Mouse (Mus musculus) left cerebral cortex, adult 8-10 months (tissue): Measurements from ENCODE around the gene Tmed1. TPM values are rescaled to one million over a fixed set of nuclear protein-coding genes. Genes with fewer than 3 reads are reported as not detected.
"Not testable (repeated sequence)": the region's sequence is repeated elsewhere in the genome, so short reads cannot be mapped to it uniquely, and the experiment has no call there.

Experiments
- DNase-seq, 2 experiments: peaks; one replicate each; pipeline ENCODE4 v3.0.0; 2022; ENCODE audit warnings: low spot score in 2 of 2
- microRNA-seq, 2 experiments: library from miRNA; unstranded; fragments of <30 nt; microRNA quantifications; one replicate each; pipeline ENCODE4 v1.2.0; 2022
- total RNA-seq, 4 experiments: library from RNA; stranded (reverse); gene quantifications; 2 replicates each; pipeline ENCODE4 v1.2.4; 2022

Tmed1 gene
- total RNA-seq, 4 experiments from 2014 or later = 15.1 to 18.4 (median 16.4) TPM

DNA sequence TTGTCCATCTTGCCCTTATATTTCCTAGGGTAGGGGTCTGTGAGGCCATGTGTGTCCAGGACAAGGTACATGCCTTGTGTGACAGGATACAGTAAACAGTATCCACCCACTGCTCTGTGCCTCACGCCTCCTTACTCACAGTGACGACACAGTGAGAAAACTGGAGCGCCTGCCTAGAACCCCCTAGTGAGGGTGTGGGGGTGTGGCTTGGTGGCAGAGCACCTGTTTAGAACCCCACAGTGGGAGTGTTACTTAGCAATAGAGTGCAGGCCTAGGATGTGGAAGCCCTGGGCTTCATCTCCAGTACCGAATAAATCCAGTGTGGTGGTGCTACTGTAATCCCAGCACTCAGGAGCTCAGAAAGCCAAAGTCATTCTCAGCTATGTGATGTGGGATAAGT lies 37.1 kb downstream of the Tmed1 start:
- no peak for DNase-seq

DNA sequence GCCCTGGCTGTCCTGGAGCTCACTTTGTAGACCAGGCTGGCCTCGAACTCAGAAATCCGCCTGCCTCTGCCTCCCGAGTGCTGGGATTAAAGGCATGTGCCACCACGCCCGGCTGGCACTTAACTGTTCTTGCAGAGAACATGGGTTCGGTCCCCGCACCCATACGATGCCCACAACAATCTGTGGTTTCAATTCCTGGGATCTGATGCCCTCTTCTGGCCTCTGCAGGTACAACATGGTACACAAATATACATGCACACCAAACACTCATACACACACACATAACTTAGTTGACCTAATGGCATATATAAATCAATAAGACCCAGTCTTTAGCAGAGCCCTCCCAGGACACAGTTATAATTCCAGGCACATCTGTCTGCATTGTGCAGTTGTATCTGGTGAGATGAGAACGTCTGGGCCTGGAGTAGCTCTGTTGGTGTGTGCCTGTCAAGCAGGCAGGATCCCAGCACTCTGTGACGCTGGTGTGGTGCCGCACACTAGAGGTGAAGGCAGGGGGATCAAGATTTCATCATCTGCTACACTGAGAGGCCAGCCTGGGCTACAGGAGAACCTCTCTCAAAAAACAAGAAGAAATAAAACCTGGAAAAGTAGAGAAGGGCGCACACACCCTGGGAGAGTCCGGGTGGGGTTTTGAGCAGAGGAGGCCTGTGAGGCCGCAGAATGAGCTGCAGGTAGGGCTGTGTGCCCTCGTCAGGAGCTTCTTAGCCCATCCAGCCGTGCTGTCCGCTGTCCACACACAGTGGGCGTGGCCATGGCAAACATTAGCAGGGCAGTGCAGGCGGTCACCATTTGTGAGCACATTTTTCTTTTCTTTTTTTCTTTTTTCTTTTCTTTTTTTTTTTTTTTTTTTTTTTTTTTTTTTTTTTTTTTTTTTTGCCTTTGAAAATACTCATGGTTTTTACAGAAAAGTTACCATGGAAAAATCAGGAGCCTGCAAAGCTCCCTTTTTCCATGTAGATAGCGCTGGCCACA lies 40.7 kb downstream of the Tmed1 start:
- no peak for DNase-seq

DNA sequence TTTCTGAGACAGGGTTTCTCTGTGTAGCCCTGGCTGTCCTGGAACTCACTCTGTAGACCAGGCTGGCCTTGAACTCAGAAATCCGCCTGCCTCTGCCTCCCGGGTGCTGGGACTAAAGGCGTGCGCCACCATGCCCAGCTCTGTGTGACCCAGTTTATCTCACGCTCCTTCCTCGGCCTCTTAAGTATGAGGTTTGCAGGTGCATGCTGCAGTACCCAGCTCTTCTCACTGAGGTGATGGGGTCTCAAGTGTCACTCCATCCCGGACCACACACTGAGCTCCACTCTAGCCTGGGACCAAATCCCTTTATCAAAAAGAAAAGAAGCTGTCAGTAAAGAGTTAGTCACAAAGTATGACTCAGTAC lies 45.5 kb downstream of the Tmed1 start:
- DNase-seq = not testable (repeated sequence)

- DNase-seq = no peak
Measured at GRCm38 (mm10) chr9:21463766-21464564, 46.1 kb downstream of the Tmed1 start.

DNA sequence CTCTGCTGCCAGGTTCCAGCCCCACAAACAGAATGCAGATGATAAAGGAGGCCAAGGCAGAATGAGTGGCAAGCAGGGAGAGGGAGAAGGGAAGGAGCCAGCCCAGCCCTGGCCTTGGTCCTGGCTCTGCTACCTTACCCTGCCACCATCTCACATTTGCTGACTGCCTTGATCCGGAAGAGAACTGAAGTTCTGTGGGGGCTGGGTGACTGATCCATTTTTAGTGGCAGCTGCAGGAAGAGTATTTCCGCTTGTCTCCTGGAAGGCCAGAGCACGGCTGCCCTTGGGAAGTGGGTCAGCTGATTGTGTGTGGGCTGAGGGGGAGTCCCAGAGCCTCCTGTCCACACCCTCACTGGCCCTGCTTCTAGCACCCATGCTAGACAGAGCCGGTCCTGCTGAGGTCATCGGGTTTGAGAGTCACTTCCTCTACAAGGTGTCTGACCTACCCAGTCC lies 46.9 kb downstream of the Tmed1 start:
- DNase-seq = peak in 1 of 2 experiments; percentile 21

- no peak for DNase-seq
Measured at GRCm38 (mm10) chr9:21460400-21460940, 49.6 kb downstream of the Tmed1 start.

- DNase-seq = no peak
Measured at GRCm38 (mm10) chr9:21458821-21459220, 51.2 kb downstream of the Tmed1 start.

Small RNA genes within 50 kb of the gene (microRNA-seq; reads per million reads assigned to microRNA genes)
- gene Mir199a-1 = 0 reads per million in 2 experiments

Other genes with a start within 250 kb of the Tmed1 start
- 10 to 100 TPM; 35.3 to 48.7 (median 39.7) TPM for gene Atg4d, start 245.0 kb downstream of the Tmed1 start, total RNA-seq
- gene Kri1, start 222.3 kb downstream of the Tmed1 start, total RNA-seq = 10 to 100 TPM; 33.5 to 43.4 (median 39.4) TPM
- 10 to 100 TPM; 53.5 to 63.9 (median 58.8) TPM for gene Cdkn2d, start 218.8 kb downstream of the Tmed1 start, total RNA-seq
- gene Ap1m2, start 197.9 kb downstream of the Tmed1 start, total RNA-seq = 1 to 10 TPM; 1.2 to 1.5 (median 1.4) TPM
- gene Slc44a2, start 189.6 kb downstream of the Tmed1 start, total RNA-seq = 10 to 100 TPM; 48.0 to 68.9 (median 52.3) TPM
- 10 to 100 TPM; 90.2 to 93.1 (median 91.0) TPM for gene Ilf3, start 142.4 kb downstream of the Tmed1 start, total RNA-seq
- 10 to 100 TPM; 17.0 to 28.0 (median 23.5) TPM for gene Qtrt1, start 98.4 kb downstream of the Tmed1 start, total RNA-seq
- 10 to 100 TPM; 49.5 to 64.9 (median 60.9) TPM for gene Dnm2, start 85.3 kb downstream of the Tmed1 start, total RNA-seq
- gene AB124611, start 15.9 kb upstream of the Tmed1 start, total RNA-seq = under 1 TPM in 3 of 4 experiments, not detected in 1; 0.27 to 0.68 (median 0.41) TPM
- 10 to 100 TPM; 76.4 to 91.3 (median 83.1) TPM for gene Carm1, start 36.6 kb upstream of the Tmed1 start, total RNA-seq
- 10 to 100 TPM; 52.8 to 64.0 (median 54.5) TPM for gene Timm29, start 82.5 kb upstream of the Tmed1 start, total RNA-seq
- 10 to 100 TPM; 20.7 to 25.4 (median 22.7) TPM for gene Yipf2, start 82.6 kb upstream of the Tmed1 start, total RNA-seq
- gene Smarca4, start 105.9 kb upstream of the Tmed1 start, total RNA-seq = 100 to 1,000 TPM in 2 of 4 experiments, 10 to 100 TPM in 2; 96.5 to 103 (median 99.6) TPM
- 10 to 100 TPM; 23.7 to 32.4 (median 28.6) TPM for gene Ldlr, start 213.2 kb upstream of the Tmed1 start, total RNA-seq